Mouse (Mus musculus) MEL (cell line): ENCODE measurements around the gene Gm10300.

Experiments
- CTCF ChIP-seq, 3 experiments: IDR thresholded peaks in 2 of 3; conservative IDR thresholded peaks in 1 of 3; 2 replicates each; pipeline ENCODE4 v1.5.1; 2011 to 2012; ENCODE audit warnings: low read length in 3 of 3, low read depth in 2 of 3, mild to moderate bottlenecking in 2 of 3, improper control_type of control experiment in 1 of 3, inconsistent platforms in 1 of 3, mixed read lengths in 1 of 3, moderate library complexity in 1 of 3; ENCODE audit not compliant: control insufficient read depth in 1 of 3, insufficient read depth in 1 of 3, poor library complexity in 1 of 3, severe bottlenecking in 1 of 3
- EP300 ChIP-seq, 2 experiments: IDR thresholded peaks; 2 replicates each; pipeline ENCODE4 v1.6.1; 2011; ENCODE audit warnings: improper control_type of control experiment in 2 of 2, low read length in 2 of 2, low read depth in 1 of 2, mild to moderate bottlenecking in 1 of 2
- ETS1 ChIP-seq: IDR thresholded peaks from 2 replicates; pipeline ENCODE4 v1.6.1; 2012; ENCODE audit warnings: low read depth, mild to moderate bottlenecking, inconsistent platforms, low read length, improper control_type of control experiment, moderate library complexity
- POLR2A ChIP-seq, 2 experiments: IDR thresholded peaks; 2 replicates each; pipeline ENCODE4 v1.6.1; 2011 to 2012; ENCODE audit warnings: low read length in 2 of 2, mild to moderate bottlenecking in 2 of 2, control low read depth in 1 of 2, improper control_type of control experiment in 1 of 2, low read depth in 1 of 2, moderate library complexity in 1 of 2; ENCODE audit not compliant: control insufficient read depth in 1 of 2, insufficient read depth in 1 of 2, poor library complexity in 1 of 2
- RCOR1 ChIP-seq: IDR thresholded peaks from 2 replicates; pipeline ENCODE4 v1.6.1; 2012; ENCODE audit warnings: low read depth, mild to moderate bottlenecking, inconsistent platforms, low read length, improper control_type of control experiment
- UBTF ChIP-seq: IDR thresholded peaks from 2 replicates; pipeline ENCODE4 v1.6.1; 2012; ENCODE audit warnings: low read depth, mild to moderate bottlenecking, inconsistent platforms, low read length, improper control_type of control experiment, moderate library complexity, borderline replicate concordance; ENCODE audit not compliant: insufficient read depth
- ZNF384 ChIP-seq: IDR thresholded peaks from 2 replicates; pipeline ENCODE4 v1.6.1; 2012; ENCODE audit warnings: low read depth, mild to moderate bottlenecking, inconsistent platforms, low read length, improper control_type of control experiment

DNA sequence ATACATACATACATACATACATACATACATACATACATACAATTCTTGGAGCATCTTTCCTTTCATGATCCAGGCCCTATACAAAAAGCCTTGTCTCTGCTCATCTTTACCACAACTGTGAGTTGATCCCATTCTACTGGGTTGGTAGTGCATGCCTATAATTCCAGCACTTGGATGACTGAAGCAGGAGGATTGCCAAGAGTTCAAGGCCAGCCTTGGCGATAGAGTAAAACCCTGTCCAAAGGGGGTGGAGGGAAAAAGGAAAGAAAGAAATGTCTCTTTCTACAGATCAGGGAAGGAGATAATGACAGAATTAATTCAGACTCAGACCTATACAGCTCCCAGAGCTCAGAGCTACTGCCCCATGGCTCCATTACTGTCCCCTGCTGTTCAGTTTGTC is 48.7 kb downstream of the Gm10300 start:
- TF ChIP-seq EP300 (IDR thresholded peaks at IDR 0.05; ENCODE audit: low read depth in 1 of 2, low read length in 2 of 2) (no peak), CTCF (IDR thresholded peaks at IDR 0.05 in 2 of 3, conservative IDR thresholded peaks at IDR 0.05 in 1 of 3; ENCODE audit: control insufficient read depth in 1 of 3, insufficient read depth in 1 of 3, low read depth in 2 of 3, low read length in 3 of 3, poor library complexity in 1 of 3, severe bottlenecking in 1 of 3) (no peak), ZNF384 (no peak), POLR2A (IDR thresholded peaks at IDR 0.05; ENCODE audit: control insufficient read depth in 1 of 2, insufficient read depth in 1 of 2, low read depth in 1 of 2, low read length in 2 of 2, poor library complexity in 1 of 2) (no peak), RCOR1 (no peak), ETS1 (no peak), UBTF (no peak)
